Mouse (Mus musculus) heart, postnatal 36 days (tissue): ENCODE results near the gene Rcn3. TPM values are rescaled to one million over a fixed set of nuclear protein-coding genes. Genes with fewer than 3 reads are reported as not detected.
A peak's percentile ranks its signal among the peaks of the same experiment; 100 is the strongest.
"Not testable (repeated sequence)": the region's sequence is repeated elsewhere in the genome, so short reads cannot be mapped to it uniquely, and the experiment has no call there.

ENCODE experiments used
- DNase-seq, 2 experiments: peaks; one replicate each; pipeline ENCODE4 v3.0.0; 2021 to 2022
- intact Hi-C: fragments of 180-260 bp; cut with DNase I; formaldehyde crosslinking; loops from one replicate; pipeline ENCODE4 v1.15.1; 2025
- total RNA-seq, 2 experiments: library from RNA; stranded (reverse); gene quantifications; 2 replicates each; pipeline ENCODE4 v1.2.3; 2021

Rcn3 gene
- total RNA-seq, 2 experiments from 2014 or later = 26.4 to 28.1 TPM

GRCm38 (mm10) chr7:45125649-45126048 is 33.6 kb upstream of the Rcn3 start:
- DNase-seq, intact Hi-C loops: not testable (repeated sequence)

GRCm38 (mm10) chr7:45125144-45125600 is 33.2 kb upstream of the Rcn3 start:
- intact Hi-C loops = no loop called here
- DNase-seq = no peak

- intact Hi-C loops = loop anchor here (5.0 kb wide), 3 partner anchors 42 to 142 kb away; partner anchors contain the start of genes Rras and Scaf1
- peak; percentile 97 to 98 for DNase-seq
These were observed 32.5 kb upstream of the Rcn3 start, which contains the start of gene Rps11 for GRCm38 (mm10) chr7:45124224-45125143. Rps11 (minus strand) TSS chr7:45124439.

- intact Hi-C loops = loop anchor here (5.0 kb wide), 3 partner anchors 41 to 141 kb away; partner anchors contain the start of genes Rras and Scaf1
- no peak for DNase-seq
These were observed 31.2 kb upstream of the Rcn3 start for GRCm38 (mm10) chr7:45123186-45123570.

GRCm38 (mm10) chr7:45122561-45123185 is 30.7 kb upstream of the Rcn3 start:
- intact Hi-C loops = loop anchor here (5.0 kb wide), 3 partner anchors 40 to 140 kb away; partner anchors contain the start of genes Rras and Scaf1
- no peak for DNase-seq

- intact Hi-C loops = loop anchor here (2.0 to 5.0 kb wide), 4 partner anchors 19 to 140 kb away; partner anchors contain the start of genes Fcgrt, Rras and Scaf1
These were observed 29.9 kb upstream of the Rcn3 start for GRCm38 (mm10) chr7:45121966-45122365.

GRCm38 (mm10) chr7:45121404-45121803 is 29.4 kb upstream of the Rcn3 start:
- intact Hi-C loops = loop anchor here (2.0 to 5.0 kb wide), 4 partner anchors 19 to 139 kb away; partner anchors contain the start of genes Fcgrt, Rras and Scaf1
- DNase-seq = peak; percentile 68 to 71

More at GRCm38 (mm10) chr7:45121966-45122365, 29.9 kb upstream of the Rcn3 start:
- no peak for DNase-seq

- no peak for DNase-seq
- intact Hi-C loops = loop anchor here (2.0 to 5.0 kb wide), 4 partner anchors 17 to 138 kb away; partner anchors contain the start of genes Fcgrt, Rras and Scaf1
These were observed 28.0 kb upstream of the Rcn3 start for GRCm38 (mm10) chr7:45119780-45120709.

GRCm38 (mm10) chr7:45118336-45118735 is 26.3 kb upstream of the Rcn3 start:
- intact Hi-C loops = no loop called here

GRCm38 (mm10) chr7:45117566-45117965 is 25.5 kb upstream of the Rcn3 start:
- intact Hi-C loops = no loop called here
- no peak for DNase-seq

More at GRCm38 (mm10) chr7:45118336-45118735, 26.3 kb upstream of the Rcn3 start:
- DNase-seq = no peak

- no peak for DNase-seq
- intact Hi-C loops = no loop called here
These were observed 21.5 kb upstream of the Rcn3 start for GRCm38 (mm10) chr7:45113476-45113875.

GRCm38 (mm10) chr7:45112529-45112928 is 20.5 kb upstream of the Rcn3 start:
- intact Hi-C loops = no loop called here
- DNase-seq = no peak

- DNase-seq = no peak
- intact Hi-C loops = no loop called here
These were observed 19.9 kb upstream of the Rcn3 start for GRCm38 (mm10) chr7:45111940-45112339.

GRCm38 (mm10) chr7:45110089-45110488 is 18.1 kb upstream of the Rcn3 start:
- DNase-seq, intact Hi-C loops: not testable (repeated sequence)

- DNase-seq = no peak
- intact Hi-C loops = no loop called here
These were observed 15.1 kb upstream of the Rcn3 start for GRCm38 (mm10) chr7:45107052-45107645.

- no peak for DNase-seq
- intact Hi-C loops = no loop called here
These were observed 14.4 kb upstream of the Rcn3 start for GRCm38 (mm10) chr7:45106441-45106840.

- intact Hi-C loops = no loop called here
- no peak for DNase-seq
These were observed 13.5 kb upstream of the Rcn3 start for GRCm38 (mm10) chr7:45105491-45105890.

- no peak for DNase-seq
- intact Hi-C loops = no loop called here
These were observed 12.9 kb upstream of the Rcn3 start for GRCm38 (mm10) chr7:45104941-45105340.

GRCm38 (mm10) chr7:45103652-45104180 is 11.7 kb upstream of the Rcn3 start, which contains the start of gene Fcgrt:
Fcgrt (minus strand) TSS chr7:45103851.
- DNase-seq = peak; percentile 92
- intact Hi-C loops = loop anchor here (1.0 to 2.0 kb wide), 3 partner anchors 11 to 23 kb away; partner anchors contain the start of gene Rcn3
